Mouse (Mus musculus) olfactory bulb, adult 2 months (tissue): ENCODE measurements around the gene Abcf2. TPM values are rescaled to one million over a fixed set of nuclear protein-coding genes. Genes with fewer than 3 reads are reported as not detected.
"Not testable (repeated sequence)": the region's sequence is repeated elsewhere in the genome, so short reads cannot be mapped to it uniquely, and the experiment has no call there.

Source experiments
- H3K27ac ChIP-seq: fragments of 200-500 bp; 2 replicates; pipeline ENCODE4 v1.5.1; 2012; ENCODE audit warnings: low read depth, low read length; ENCODE audit not compliant: insufficient read depth
- H3K4me1 ChIP-seq: fragments of 200-500 bp; 2 replicates; pipeline ENCODE4 v1.6.1; 2012; ENCODE audit warnings: low read length; ENCODE audit not compliant: control insufficient read depth, insufficient read depth
- H3K4me3 ChIP-seq: fragments of 200-500 bp; 2 replicates; pipeline ENCODE4 v1.5.1; 2012; ENCODE audit warnings: mild to moderate bottlenecking, low read depth, low read length, moderate library complexity; ENCODE audit not compliant: insufficient read depth
- CTCF ChIP-seq: fragments of 200-500 bp; IDR thresholded peaks from 2 replicates; pipeline ENCODE4 v1.5.1; 2012; ENCODE audit warnings: low read depth, mild to moderate bottlenecking, low read length, moderate library complexity; ENCODE audit not compliant: insufficient read depth
- POLR2A ChIP-seq: fragments of 200-500 bp; IDR thresholded peaks from 2 replicates; pipeline ENCODE4 v1.6.1; 2012; ENCODE audit warnings: mild to moderate bottlenecking, low read depth, low read length, moderate library complexity; ENCODE audit not compliant: insufficient read depth
- WGBS: fragments of 180-500 bp; shearing (Covaris S2); methylation state at CpG from one replicate; pipeline ENCODE4 v1.1.7; 2018; 5-methylcytosine and 5-hydroxymethylcytosine counted together
- polyA plus RNA-seq: library from polyadenylated mRNA; stranded (reverse); fragments of >200 nt; gene quantifications from 2 replicates; pipeline ENCODE4 v1.2.4, GENCODE M21; 2012; ENCODE audit warnings: low replicate concordance; ENCODE audit not compliant: missing spikeins, insufficient read depth, insufficient read length

Gene Abcf2
- polyA plus RNA-seq, 1 experiment, result not detected

DNA sequence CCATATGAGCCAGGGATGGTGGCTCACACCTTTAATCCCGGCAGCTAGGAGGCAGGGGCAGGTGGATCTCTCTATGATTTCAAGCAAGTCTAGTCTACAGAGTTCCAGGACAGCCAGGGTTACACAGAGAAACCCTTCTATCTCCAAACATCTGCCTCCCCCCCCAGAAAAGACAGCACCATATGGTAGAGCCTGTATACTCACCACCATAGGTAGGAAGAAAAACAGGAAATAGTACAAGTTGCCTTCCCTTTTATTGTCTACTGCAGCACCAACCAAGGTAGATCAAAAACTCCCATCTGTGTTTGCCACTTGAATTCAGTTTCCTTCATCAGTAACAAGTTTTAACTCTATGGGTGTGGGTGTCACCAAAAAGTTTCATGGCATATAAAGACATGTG lies 1.3 kb downstream of the Abcf2 start:
- no peak for TF ChIP-seq POLR2A
- no peak for TF ChIP-seq CTCF
- no peak overlapping the region for H3K27ac ChIP-seq
- 88% methylated on average over 1 of the region's 1 CpGs for WGBS
- H3K4me3 ChIP-seq, result no peak overlapping the region
- H3K4me1 ChIP-seq, result peaks cover 3% of the 10 kb centered on the region

DNA sequence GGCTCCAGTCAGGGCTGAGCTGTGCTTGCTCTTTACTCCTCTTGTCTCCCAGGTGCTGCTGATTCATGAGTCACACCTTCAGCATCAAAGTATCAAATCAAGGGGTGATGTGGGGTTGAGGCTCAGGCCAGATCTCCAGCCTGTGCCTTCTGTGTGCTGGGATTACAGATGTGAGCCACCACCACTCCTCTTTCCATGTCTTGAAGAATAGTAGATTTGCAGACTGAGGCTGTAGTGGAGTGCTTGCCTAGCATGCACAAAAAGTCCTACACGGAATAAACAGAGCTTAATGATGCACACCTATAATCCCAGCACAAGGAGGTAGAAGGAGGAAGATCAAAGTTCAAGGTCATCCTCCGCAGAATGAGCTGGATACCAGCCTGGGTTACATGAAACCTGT lies 20.6 kb downstream of the Abcf2 start, which contains the start of gene 4931409K22Rik:
4931409K22Rik (minus strand) TSS at position 101 of the 400 bp plus-strand sequence.
- no peak for TF ChIP-seq POLR2A
- TF ChIP-seq CTCF, result no peak
- WGBS, result 86% methylated on average over 2 of the region's 2 CpGs
- no peaks in the 10 kb centered on the region for H3K4me1 ChIP-seq
- no peak within 1 kb of the TSS for H3K27ac ChIP-seq
- H3K4me3 ChIP-seq, result no peak within 1 kb of the TSS

DNA sequence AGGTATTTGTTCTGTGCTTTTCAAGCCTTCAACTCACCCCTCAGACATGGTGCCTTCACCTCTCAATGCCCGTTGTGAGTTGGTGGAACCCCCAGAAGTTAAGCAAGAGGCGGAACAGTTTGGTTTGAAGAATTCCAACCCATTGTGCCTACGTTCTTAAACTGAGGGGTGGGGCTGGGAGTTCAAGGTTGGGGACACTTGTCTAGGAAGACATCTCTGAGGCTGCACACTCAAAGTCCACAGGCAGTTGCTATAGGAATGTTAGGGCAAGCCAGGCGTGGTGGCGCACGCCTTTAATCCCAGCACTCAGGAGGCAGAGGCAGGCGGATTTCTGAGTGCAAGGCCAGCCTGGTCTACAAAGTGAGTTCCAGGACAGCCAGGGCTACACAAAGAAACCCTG lies 21.9 kb downstream of the Abcf2 start:
- H3K27ac ChIP-seq, H3K4me1 ChIP-seq, H3K4me3 ChIP-seq: not testable (repeated sequence)
- 98% methylated on average over 7 of the region's 7 CpGs for WGBS

DNA sequence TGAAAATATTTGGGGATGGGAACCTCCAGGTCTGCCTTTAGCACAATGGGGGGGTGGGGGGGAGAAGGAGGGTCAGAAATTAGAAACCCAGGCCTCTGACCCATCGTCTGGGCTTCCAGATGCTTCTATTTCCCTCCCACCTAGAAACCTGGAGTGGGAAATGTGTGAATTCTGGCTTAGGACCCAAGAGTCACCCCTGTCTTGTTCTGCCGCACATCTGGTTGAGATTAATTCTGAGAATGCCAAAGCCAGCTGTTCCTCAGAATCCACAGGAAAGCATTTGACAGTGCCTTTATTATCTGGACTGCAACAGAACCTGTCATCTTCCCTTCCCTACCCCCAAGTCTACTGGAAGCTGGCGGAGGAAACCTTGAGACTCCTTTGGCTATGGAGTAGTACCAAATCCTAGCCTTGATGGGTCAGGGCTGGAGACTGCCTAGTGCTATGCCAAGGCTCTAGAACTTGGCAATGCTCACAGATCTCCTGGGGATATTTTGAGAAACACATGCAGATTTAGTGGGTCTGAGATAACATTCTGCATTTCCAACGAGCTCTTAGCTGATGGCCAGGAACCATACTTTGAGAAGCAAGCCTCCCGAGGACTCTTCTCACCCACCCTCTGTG lies 23.5 kb downstream of the Abcf2 start:
- no peak for TF ChIP-seq CTCF
- TF ChIP-seq POLR2A, result no peak
- H3K4me3 ChIP-seq, result no peak overlapping the region
- 81% methylated on average over 5 of the region's 5 CpGs for WGBS
- no peak overlapping the region for H3K27ac ChIP-seq
- H3K4me1 ChIP-seq, result peaks cover 12% of the 10 kb centered on the region

DNA sequence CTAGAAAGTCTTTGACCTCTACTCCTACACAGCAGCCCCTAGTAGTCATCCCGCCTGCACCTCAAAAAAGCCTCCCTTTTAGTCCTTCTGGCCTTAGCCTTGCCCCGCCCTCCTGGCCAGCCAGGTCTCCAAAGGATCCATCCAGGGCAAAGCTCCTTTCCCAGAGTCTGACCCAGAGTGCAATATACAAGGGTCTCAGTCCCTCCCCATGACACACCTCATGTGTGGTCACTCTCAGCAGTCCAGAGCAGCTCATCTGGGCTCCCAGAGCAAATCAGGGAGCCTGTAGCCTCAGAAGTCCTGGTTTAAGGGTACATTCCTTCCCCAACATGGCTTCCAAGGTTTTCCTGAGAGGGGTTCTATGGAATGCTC lies 26.0 kb downstream of the Abcf2 start:
- WGBS, result 42% methylated on average over 2 of the region's 2 CpGs
- H3K27ac ChIP-seq, result no peak overlapping the region
- TF ChIP-seq CTCF (no peak), POLR2A (no peak)
- H3K4me3 ChIP-seq, result no peak overlapping the region
- H3K4me1 ChIP-seq, result peaks cover 12% of the 10 kb centered on the region

DNA sequence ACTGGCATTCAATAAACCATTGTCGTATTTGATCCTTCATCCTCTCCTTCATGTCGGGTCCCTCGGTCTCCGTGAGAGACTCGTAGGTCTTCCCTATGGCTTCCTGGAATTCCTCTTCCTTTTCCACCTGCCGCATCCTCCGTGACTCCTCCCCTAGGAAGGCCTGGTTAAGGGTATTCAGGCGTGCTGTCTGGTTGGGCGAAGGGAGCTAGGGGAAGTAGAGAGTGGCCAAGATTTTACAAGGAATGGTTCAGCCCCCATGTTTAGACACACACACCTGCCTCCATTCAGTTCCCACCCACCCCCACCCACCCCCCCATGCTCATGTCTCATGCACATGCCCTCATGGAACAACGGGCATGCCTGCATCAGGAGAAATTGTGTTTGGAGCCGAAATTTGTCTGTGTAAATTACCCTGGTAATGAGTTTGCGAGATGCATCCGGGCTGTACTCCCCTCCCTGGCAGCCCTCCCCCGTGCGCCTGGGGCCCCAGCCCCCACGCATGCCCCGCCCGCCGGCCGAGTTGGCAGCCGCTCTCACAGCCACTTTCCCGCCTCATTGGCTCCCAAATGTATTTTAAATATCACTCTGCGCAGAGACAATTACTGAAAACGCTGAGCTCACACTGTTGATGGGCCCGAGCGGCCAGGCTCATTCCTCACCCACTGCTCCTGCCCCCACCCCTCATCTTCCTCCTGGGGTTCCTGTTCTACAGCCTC lies 26.5 kb downstream of the Abcf2 start:
- TF ChIP-seq CTCF (no peak), POLR2A (no peak)
- Histone ChIP-seq H3K4me3 (no peak overlapping the region), H3K27ac (no peak overlapping the region), H3K4me1 (peaks cover 12% of the 10 kb centered on the region)
- 21% methylated on average over 26 of the region's 26 CpGs for WGBS

DNA sequence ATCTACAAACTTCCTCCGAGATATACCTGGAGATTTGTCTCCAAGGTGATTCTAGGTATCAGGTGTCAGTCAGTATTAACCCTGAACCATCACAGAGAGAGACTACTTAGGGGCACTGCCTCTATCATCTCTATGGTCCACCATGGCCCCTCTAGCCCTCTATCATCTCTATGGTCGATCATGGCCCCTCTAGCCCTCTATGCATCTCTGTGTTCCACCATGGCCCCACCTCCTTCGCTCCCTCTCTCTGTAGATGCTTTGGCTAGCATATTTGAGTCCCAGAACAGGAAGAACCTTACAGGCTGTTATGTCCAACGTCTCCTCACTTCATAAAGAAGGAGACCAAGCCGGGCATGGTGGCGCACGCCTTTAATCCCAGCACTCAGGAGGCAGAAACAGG lies 34.6 kb downstream of the Abcf2 start:
- Histone ChIP-seq H3K4me3 (no peak overlapping the region), H3K27ac (no peak overlapping the region), H3K4me1 (peaks cover 4% of the 10 kb centered on the region; the same call in 1 of the 2 replicates)
- no peak for TF ChIP-seq POLR2A
- TF ChIP-seq CTCF, result no peak
- 90% methylated on average over 7 of the region's 7 CpGs for WGBS

DNA sequence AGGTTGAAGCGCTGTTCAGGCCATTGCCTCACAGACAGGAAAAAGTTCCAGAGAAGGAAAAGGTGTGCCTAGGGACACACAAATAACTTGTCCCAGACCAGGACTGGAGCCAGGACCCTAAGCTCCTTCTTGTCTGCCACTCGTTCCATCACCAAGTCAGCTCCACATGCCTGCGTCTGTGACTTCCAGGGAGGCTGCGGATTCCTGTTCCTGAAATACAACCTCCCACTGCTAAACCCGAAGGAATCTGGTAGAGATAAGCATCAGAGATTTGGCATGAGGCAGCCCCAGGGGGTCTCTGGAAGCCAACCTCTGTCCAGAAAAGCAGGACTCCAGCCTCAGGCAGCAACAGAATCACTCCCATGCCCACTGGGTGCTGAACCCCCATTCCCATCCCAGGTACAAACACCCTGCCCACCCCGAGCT lies 36.1 kb downstream of the Abcf2 start:
- H3K27ac ChIP-seq, result no peak overlapping the region
- no peak for TF ChIP-seq CTCF
- TF ChIP-seq POLR2A, result no peak
- WGBS, result 51% methylated on average over 6 of the region's 6 CpGs
- H3K4me3 ChIP-seq, result no peak overlapping the region
- H3K4me1 ChIP-seq, result peaks cover 4% of the 10 kb centered on the region; the same call in 1 of the 2 replicates

DNA sequence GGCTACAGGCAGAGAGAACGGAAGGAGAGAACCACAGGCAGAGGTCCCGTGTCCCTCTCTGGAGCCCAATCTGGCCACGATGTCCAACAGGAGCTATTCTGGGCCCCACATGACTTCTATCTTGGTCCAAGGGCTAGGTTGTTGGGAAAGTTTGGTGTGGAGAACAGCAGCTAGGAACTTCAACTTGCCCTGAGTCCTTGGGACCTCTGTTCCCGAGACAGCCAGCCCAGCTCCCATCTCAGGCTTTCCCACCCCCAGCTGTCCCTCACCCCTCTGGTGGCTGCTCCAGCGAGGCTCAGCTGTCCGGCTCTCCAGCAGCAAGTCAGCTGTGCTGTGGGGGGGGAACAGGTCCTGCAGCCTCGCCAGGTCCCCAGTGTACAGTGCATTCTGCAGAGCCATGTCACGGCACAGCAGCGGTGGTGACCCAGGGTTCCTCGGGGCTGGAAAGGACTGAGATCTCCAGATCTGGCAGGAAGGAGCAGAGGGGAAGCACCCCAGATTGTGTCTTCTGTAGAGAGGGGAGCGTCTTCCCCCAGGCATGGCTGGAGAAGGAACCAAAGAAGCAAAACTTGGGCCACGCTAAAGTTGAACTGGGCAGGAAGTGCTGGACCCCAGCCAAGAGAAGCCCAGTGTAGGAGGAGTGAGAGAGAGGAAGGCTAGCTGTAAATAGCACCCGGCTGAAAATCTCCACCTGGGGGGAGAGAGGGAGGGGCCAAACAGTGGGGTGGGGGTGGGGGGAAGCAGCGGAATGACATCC lies 36.7 kb downstream of the Abcf2 start, which contains the start of gene Asb10:
Asb10 (minus strand) TSS at position 592 of the 757 bp plus-strand sequence.
- Histone ChIP-seq H3K4me1 (peaks cover 4% of the 10 kb centered on the region; the same call in 1 of the 2 replicates), H3K4me3 (no peak within 1 kb of the TSS), H3K27ac (no peak within 1 kb of the TSS)
- WGBS, result 44% methylated on average over 14 of the region's 14 CpGs
- TF ChIP-seq CTCF (no peak), POLR2A (no peak)
